Mouse (Mus musculus) layer of hippocampus, adult 8-10 months (tissue): ENCODE measurements around the gene Etfrf1. TPM values are rescaled to one million over a fixed set of nuclear protein-coding genes. Genes with fewer than 3 reads are reported as not detected.

Experiments
- DNase-seq, 2 experiments: peaks; one replicate each; pipeline ENCODE4 v3.0.0; 2022; ENCODE audit warnings: low spot score in 2 of 2
- total RNA-seq, 4 experiments: library from RNA; stranded (reverse); gene quantifications; 2 replicates each; pipeline ENCODE4 v1.2.4; 2022

Etfrf1 gene
- 10 to 100 TPM; 22.7 to 25.6 (median 23.3) TPM for total RNA-seq

GRCm38 (mm10) chr6:145210816-145211338 lies at the start of gene Etfrf1, which contains the start of gene Casc1:
Etfrf1 (plus strand) TSS chr6:145211134.
Casc1 (minus strand) TSS chr6:145211005.
- DNase-seq = peak; percentile 98 to 100

- no peak for DNase-seq
These were observed 38.9 kb upstream of the Etfrf1 start for GRCm38 (mm10) chr6:145171892-145172606.

- peak in 1 of 2 experiments; percentile 31 for DNase-seq
These were observed 37.1 kb upstream of the Etfrf1 start for GRCm38 (mm10) chr6:145173781-145174191.

- no peak for DNase-seq
These were observed 35.4 kb upstream of the Etfrf1 start for GRCm38 (mm10) chr6:145175571-145175981.

GRCm38 (mm10) chr6:145176474-145176873 lies 34.5 kb upstream of the Etfrf1 start:
- DNase-seq = no peak

GRCm38 (mm10) chr6:145179665-145180064 lies 31.3 kb upstream of the Etfrf1 start:
- no peak for DNase-seq

GRCm38 (mm10) chr6:145182044-145182443 lies 28.9 kb upstream of the Etfrf1 start:
- no peak for DNase-seq

GRCm38 (mm10) chr6:145186096-145186495 lies 24.8 kb upstream of the Etfrf1 start:
- no peak for DNase-seq

- DNase-seq = peak; percentile 60 to 63
These were observed 23.5 kb upstream of the Etfrf1 start for GRCm38 (mm10) chr6:145187093-145188088.

- DNase-seq = no peak
These were observed 17.9 kb upstream of the Etfrf1 start for GRCm38 (mm10) chr6:145193038-145193437.

GRCm38 (mm10) chr6:145193446-145193845 lies 17.5 kb upstream of the Etfrf1 start:
- no peak for DNase-seq

- DNase-seq = no peak
These were observed 12.8 kb upstream of the Etfrf1 start for GRCm38 (mm10) chr6:145197949-145198686.

- no peak for DNase-seq
These were observed 8.4 kb upstream of the Etfrf1 start for GRCm38 (mm10) chr6:145202432-145203125.

GRCm38 (mm10) chr6:145204440-145204839 lies 6.5 kb upstream of the Etfrf1 start:
- DNase-seq = no peak

- DNase-seq = no peak
These were observed 5.8 kb upstream of the Etfrf1 start for GRCm38 (mm10) chr6:145205142-145205541.

GRCm38 (mm10) chr6:145210056-145210680 lies 766 bp upstream of the Etfrf1 start:
- no peak for DNase-seq

GRCm38 (mm10) chr6:145211376-145212305 lies 707 bp downstream of the Etfrf1 start:
- DNase-seq = no peak

GRCm38 (mm10) chr6:145213916-145214315 lies 3.0 kb downstream of the Etfrf1 start:
- DNase-seq = no peak

- DNase-seq = no peak
These were observed 4.9 kb downstream of the Etfrf1 start for GRCm38 (mm10) chr6:145215826-145216225.
